Mouse (Mus musculus) neural tube, embryonic 10.5 days (tissue): ENCODE data around the gene Gm45717.
A peak's percentile ranks its signal among the peaks of the same experiment; 100 is the strongest.

Source experiments
- DNase-seq: peaks from one replicate; pipeline ENCODE4 v3.0.0-alpha.2; 2017; ENCODE audit warnings: low spot score; ENCODE audit errors: extremely low spot score

Gene Gm45717

DNA sequence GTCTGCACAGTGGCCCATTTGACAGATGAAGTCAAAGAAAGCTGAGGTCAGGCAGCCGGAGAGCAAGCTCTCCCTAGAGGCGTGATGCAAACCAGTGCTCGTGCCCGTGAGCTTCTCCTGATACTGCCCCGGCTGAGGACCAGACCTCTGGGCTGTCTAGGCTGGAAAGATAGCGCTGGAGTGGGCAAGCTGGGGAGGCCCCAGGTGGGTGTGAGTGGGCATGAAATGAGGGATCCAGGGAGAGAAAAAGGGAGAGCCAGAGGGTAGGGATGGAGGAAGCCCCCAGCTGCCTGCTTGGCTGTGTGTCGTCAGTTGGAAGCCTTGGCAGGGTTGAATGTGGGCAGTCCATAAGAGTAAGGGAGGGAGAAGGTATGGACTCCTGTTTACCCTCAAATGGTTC is 11.5 kb downstream of the Gm45717 start:
- DNase-seq = no peak

- no peak for DNase-seq
Observed at GRCm38 (mm10) chr7:140943356-140943755, 12.4 kb downstream of the Gm45717 start.

DNA sequence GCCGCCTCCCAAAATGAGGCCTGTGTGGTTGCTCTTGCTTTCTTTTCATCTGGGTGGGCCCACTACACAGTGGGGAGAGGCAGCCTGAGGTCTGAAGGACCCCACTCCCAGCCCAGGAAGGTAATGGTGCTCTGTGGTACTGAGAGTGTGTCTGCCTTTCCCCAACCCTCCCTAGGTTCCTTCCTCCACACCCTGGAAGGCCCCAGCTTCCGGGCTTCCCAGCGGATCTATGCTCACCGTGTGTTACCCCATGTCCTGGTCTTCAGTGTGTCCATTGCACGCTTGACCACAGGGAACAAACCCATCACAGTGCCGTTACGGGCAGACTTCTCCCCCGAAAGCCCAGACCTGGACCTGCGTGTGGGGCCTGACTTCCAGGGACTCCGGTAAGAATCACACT is 12.9 kb downstream of the Gm45717 start:
- no peak for DNase-seq

DNA sequence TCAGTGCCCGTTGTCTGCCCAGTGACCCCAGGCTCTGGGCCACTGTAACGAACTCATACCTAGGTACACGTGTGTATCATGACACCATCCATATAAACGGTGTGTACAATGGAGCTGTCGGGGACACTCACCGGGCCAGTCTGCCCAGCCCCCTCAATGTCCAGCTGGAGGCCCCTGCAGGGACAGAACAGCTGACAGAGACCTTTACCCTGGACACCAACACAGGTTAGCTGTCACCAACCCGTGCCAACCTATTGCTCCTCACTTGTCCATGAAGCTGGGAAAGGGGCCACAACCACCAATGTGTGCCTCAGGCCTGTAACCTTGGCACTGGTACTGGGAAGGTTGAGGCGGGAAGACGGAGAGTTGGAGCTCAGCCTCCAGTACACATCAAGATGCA is 13.4 kb downstream of the Gm45717 start:
- DNase-seq = no peak

- DNase-seq = peak; percentile 89
Observed at GRCm38 (mm10) chr7:140941222-140942051, 14.3 kb downstream of the Gm45717 start, which contains the start of gene Pgghg. Gene Pgghg (plus strand): TSS chr7:140941391.

DNA sequence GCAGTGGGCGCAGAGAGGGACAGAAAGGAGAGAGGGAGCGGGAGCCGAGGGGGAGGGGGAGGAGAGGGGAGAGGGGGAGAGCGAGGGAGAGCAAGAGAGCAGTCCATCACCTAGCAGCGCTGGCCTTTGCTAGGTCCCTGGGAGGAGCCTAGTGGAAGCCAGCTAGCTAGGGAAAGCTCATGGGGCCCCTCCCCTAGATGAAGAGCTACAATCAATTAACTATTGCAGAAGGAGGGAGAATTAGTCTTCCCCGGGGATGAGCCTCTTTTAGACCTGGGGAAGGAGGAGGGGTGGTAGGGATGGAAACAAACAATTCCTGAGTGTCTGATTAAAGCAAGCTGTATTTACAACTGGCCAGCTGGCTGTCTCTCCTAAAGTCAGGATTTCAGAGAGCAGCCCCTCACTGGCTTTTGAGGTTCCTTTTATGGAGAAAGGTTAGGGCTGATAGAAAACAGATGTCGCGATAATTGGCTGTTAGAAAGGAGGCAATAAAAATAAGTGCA is 16.0 kb downstream of the Gm45717 start:
- peak; percentile 44 for DNase-seq

GRCm38 (mm10) chr7:140938896-140939295 is 16.8 kb downstream of the Gm45717 start:
- no peak for DNase-seq

DNA sequence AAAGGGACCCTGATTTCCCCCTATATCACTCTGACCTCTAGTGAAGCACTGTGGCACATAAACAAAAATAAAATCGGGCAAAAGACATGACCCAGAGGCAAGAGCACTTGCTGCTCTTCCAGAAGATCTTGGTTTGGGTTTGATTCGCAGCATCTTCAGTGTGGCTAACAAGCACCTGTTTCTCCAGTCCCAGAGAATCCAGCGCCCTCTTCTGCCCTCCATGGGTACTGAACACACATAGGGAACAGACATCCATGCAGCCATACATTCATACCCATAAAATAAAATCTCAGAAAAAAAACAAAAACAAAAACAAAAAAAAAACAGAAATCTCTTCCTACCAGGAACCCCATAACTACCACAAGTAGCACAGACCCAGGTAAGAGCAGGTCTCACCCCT is 17.3 kb downstream of the Gm45717 start:
- DNase-seq = no peak

GRCm38 (mm10) chr7:140927181-140927580 is 28.6 kb downstream of the Gm45717 start:
- no peak for DNase-seq

DNA sequence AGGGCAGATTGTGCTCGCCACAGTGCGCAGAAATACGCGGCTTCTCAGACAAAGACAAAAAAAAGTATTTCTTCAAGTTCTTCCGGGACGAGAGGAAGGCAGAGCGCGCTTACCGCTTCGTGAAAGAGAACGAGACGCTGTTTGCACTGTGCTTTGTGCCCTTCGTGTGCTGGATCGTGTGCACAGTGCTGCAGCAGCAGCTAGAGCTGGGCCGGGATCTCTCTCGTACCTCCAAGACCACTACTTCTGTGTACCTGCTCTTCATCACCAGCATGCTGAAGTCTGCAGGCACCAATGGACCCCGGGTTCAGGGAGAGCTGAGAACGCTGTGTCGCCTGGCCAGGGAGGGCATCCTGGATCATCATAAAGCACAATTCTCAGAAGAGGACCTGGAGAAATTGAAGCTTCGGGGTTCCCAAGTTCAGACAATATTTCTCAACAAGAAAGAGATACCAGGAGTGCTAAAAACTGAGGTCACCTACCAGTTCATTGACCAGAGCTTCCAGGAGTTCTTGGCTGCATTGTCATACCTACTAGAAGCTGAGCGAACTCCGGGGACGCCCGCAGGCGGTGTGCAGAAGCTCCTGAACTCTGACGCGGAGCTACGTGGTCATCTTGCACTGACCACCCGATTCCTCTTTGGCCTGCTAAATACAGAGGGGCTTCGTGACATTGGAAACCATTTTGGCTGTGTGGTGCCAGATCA is 32.5 kb downstream of the Gm45717 start:
- peak; percentile 45 for DNase-seq

DNA sequence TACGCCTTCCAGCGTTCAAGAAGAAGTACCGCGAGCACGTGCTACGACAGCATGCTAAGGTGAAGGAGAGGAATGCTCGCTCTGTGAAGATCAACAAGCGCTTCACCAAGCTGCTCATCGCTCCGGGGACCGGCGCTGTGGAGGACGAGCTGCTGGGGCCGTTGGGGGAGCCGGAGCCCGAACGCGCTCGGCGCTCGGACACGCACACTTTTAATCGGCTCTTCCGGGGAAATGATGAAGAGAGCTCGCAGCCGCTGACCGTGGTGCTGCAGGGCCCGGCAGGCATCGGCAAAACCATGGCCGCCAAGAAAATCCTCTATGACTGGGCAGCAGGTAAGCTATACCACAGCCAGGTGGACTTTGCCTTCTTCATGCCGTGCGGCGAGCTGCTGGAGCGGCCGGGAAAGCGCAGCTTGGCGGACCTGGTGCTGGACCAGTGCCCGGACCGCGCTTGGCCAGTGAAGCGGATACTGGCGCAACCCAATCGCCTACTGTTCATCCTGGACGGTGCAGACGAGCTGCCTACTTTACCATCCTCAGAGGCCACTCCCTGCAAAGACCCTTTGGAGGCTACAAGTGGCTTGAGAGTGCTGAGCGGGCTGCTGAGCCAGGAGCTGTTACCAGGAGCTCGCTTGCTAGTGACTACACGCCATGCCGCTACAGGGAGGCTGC is 33.2 kb downstream of the Gm45717 start:
- peak; percentile 59 for DNase-seq

DNA sequence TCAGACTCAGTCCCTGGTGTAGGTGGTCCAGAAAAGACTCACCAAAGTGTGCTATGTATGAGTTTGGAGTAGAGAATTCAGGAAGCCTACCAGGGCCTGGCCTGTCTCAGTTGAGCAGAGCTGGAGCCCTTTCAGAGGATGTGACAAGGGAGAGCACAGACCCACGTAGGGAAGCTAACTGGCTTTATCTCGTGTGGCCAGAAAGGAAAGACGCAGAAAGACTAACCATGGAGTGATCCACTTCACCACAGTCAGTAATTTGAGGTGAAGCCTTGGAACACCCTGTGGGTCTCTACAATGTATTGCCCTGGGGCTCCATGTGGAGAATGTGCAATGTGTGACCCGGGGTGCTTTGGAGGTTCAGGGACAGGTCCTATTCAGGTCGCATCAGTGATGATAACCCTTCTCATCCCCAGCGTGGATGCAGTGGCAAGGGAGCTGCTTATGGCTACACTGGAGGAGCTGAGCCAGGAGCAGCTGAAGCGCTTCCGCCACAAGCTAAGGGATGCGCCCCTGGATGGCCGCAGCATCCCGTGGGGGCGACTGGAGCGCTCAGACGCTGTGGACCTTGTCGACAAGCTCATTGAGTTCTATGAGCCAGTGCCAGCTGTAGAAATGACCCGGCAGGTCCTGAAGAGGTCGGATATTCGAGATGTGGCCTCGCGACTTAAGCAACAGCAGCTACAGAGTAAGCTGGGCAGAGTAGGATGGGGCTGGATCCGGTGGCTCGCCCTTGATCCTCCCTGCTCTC is 34.3 kb downstream of the Gm45717 start:
- no peak for DNase-seq

- no peak for DNase-seq
Observed at GRCm38 (mm10) chr7:140920418-140921029, 35.2 kb downstream of the Gm45717 start, which contains the start of gene Nlrp6. Gene Nlrp6 (plus strand): TSS chr7:140920902.

GRCm38 (mm10) chr7:140919911-140920310 is 35.8 kb downstream of the Gm45717 start:
- no peak for DNase-seq

DNA sequence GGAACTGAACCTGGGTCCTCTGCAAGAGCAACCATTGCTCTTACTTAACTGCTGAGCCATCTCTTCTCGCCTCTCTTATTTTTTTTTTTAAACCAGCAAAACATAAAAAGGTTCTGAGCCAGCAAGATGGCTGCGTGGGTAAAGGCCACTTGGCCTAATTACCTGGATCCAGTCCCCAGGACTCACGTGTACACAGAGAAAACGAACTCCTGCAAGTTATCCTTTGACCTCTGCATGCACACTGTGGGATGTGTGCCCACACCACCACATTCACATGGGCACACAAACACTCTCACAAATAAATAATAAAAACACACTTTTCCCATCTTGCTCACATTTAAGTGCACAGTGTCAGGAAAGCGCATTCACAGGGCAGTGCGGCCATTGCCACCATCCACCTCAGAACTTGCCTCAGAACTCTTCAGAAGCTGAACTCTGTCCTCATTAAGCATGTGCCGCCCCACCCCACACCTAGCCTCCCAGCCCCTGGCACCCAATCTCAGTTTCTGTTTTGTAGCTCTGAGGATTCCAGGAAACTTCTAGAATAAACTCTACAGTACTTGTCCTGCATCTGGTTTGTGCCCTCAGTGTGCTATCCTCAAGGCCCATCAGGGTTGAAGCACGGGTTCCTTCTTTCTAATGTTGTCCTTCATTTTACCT is 41.6 kb downstream of the Gm45717 start:
- no peak for DNase-seq

GRCm38 (mm10) chr7:140912846-140913482 is 42.8 kb downstream of the Gm45717 start:
- no peak for DNase-seq

DNA sequence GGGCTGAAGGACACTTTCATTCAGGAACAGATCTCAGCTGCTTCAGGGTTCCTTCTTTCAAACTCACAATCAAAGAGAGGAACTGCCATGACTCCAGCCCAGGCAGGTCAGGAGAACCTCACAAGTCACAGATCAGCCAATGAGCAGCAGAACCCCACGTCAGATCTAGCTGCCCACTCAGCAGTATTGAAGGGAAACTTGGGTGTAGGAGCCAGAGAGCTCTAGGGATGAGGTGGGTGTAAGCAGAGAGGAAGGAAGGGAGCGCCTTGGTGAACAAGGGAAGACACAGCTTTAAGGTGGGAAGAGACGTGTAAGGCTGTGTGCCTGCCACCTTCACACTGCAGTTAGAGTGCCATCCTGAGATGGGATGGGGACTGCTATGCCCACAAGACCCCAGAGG is 43.4 kb downstream of the Gm45717 start:
- no peak for DNase-seq

DNA sequence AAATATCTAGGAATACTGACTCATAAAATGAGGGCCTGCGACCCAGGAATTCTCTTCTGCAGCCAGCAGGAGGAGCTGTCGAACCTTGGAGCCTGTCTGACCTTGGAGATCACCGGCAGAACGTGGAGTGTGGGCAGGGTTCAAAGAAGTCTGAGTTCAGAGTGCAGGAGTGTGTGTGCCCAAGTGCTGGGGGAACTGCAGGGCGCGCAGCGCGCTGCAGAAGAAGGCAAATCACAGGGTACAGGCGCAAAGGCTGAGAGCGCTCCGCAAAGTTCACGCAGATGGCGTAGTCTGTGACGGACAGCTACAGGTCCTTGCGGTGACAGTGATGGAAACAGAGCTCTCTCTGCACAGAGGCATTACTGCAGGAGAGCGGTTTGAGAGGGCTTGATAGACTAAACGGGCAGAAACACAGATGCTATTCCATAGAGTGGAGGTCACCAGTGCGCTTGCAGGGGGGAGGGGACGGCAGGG is 47.1 kb downstream of the Gm45717 start:
- DNase-seq = peak; percentile 85

DNA sequence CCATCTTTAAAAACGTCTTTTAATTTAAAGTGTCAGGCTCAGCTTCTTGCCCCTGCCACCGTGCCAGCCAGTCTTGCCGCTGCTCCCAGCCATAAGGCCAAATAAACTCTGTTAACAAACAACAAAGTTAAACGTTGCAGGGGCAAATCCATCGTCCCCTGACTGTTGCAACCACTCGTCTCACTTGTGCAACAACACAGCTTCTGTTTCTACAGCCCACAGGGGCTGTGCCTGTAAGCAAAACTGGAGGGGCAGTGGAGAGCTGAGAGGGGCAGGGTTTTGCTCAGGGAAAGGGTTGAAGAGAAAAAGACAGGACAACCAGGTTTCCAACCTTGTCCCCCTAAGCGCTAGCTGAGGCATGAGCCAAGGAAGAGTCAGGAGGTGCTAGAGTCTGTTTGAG is 47.6 kb downstream of the Gm45717 start:
- DNase-seq = no peak

DNA sequence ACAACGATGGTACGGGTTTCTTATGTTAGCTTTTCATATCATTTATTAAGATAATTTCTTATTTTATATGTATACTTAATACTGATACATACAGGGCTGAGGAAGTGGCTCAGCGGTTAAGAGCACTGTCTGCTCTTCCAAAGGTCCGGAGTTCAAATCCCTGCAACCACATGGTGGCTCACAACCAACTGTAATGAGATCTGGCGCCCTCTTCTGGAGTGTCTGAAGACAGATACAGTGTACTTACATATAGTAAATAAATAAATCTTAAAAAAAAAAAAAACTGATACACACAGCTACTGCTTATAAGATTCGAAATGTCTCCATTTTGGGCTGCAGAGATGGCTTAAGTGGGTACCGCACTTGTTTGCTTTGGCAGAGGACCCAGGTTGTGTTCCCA is 48.0 kb downstream of the Gm45717 start:
- no peak for DNase-seq
